Mouse (Mus musculus): ENCODE data around the gene Mrpl9. TPM values are rescaled to one million over a fixed set of nuclear protein-coding genes. Genes with fewer than 3 reads are reported as not detected.

The Mrpl9 gene
- total RNA-seq (2021), result 10 to 100 TPM; 46.4 to 84.5 TPM
- polyA plus RNA-seq (2012; rRNA removed), result 16.4 and 18.0 TPM in 2 replicates
- long read RNA-seq, transcript Mrpl9-201 (7 exons, 1,612 nt), result major isoform, 76 of 85 reads
- long read RNA-seq, partial matches to known transcripts, result 4 of 85 reads
- long read RNA-seq, other reads (novel, unspliced or antisense), result 5 of 85 reads

DNA sequence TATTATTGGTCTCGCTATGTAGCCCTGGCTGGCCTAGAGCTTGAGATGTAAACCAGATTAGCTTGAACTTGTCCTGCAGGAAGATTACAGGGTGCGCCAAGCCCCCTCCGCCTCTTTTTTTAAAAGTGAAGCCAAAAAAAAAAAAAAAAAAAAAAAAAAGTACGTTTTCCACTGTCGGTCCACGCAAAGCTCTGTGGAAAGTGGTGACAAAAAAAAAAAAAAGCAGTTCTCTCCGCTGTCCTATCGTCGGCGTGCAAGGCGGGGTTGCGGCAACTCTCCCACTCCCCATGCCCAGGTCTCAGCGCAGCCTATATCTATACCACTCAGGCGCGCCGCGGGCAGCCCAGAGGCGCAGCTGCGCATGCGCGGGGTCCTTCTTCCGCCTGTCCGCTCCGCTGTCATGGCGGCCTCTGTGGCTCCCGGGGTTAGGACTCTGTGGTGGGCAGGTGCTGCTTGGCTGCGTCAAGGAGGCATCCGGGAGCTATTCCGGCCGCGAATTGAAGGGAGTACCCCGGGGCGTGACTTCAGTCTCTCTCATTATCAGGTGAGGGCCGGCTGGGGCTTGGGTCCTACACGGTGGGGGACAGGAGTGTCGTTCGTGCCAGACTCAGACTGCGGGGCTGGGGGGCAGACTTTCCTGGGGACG lies at the start of gene Mrpl9:
Gene Mrpl9, plus strand, starts transcription at position 368 of the 646 bp plus-strand sequence.
- DNase-seq, result peak; percentile 95

DNA sequence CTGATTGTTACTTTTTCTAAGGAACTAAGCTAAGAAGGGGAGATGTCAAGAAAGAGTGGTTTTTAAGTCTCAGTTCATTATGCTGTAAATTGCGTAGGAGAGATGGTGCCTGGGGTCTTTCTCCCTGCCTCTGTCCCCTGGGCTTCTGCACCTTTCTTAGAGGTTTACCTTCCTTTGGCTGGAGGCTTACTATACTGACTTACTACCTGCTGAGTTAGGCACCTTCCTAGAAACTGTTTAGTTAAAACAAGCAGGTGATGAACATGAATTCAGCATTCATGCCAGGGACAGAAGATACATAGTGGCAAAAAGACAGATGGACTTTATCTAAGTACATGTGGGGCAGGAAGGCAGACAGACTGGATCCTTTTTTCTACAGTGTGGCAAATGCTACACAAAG lies 46.8 kb upstream of the Mrpl9 start:
- DNase-seq, result no peak

GRCm38 (mm10) chr3:94396851-94397250 lies 46.3 kb upstream of the Mrpl9 start:
- no peak for DNase-seq

- no peak for DNase-seq
Observed at GRCm38 (mm10) chr3:94398217-94398616, 44.9 kb upstream of the Mrpl9 start, which contains the start of gene Lingo4. TSS of gene Lingo4 (plus strand) at chr3:94398517.

DNA sequence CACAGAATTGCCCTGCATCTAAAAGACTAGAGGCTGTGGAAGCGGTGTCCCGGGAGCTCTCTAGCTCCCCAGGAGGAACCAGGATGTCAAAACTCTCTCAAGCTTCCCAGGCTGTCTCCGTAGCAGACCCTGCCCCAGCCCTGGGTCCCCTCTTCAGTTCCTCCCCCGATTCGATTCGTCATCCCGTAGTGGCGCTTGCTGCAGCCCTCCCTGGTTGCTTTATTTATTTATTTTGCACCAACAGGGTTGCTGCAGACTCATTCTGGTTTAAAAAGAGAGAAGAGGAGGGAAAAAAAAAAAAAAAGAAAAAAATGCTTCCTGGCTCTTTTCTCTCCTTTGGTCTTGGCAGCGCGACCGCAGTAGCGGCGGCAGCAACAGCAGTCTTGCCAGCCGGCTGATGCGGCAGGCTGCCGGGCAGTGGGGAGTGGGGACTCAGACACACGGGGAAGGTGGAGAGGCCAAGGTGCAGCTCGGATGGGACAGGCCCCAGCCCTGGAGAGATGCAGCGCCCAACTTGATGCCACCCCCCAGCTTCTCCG lies 44.1 kb upstream of the Mrpl9 start:
- DNase-seq, result peak; percentile 48

DNA sequence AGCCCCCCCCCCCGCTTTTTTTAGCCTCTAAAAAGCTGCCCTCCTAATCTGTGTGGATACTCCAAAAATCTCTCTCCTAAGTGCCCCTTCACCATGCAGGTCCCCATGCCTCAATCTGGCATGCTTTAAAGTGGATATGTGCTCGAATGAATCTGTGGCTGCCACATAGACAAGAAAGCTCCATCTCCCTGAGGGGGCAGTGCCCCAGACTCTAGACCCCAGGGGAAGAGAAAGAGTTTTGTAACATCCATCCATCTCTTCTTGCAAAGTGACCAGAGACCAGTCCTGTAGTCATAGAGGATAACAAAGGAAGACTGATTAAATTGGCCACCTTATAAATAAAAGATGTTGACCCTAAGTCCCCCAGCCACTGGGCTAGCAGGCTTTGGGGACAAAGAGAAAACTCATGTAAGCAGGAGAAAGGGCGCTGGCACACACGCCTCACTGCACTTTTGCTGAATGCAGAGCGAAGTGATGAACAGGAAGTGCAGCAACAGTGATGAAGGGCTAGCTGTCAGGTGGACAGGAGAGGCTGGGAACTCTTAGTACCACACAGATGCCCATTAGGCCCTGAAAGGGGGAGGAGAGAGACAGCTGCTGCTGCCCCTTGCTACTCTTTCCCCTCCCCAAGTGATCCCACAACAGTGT lies 43.3 kb upstream of the Mrpl9 start:
- DNase-seq, result no peak

GRCm38 (mm10) chr3:94402451-94402850 lies 40.7 kb upstream of the Mrpl9 start:
- no peak for DNase-seq

- DNase-seq, result no peak
Observed at GRCm38 (mm10) chr3:94404366-94405054, 38.6 kb upstream of the Mrpl9 start.

DNA sequence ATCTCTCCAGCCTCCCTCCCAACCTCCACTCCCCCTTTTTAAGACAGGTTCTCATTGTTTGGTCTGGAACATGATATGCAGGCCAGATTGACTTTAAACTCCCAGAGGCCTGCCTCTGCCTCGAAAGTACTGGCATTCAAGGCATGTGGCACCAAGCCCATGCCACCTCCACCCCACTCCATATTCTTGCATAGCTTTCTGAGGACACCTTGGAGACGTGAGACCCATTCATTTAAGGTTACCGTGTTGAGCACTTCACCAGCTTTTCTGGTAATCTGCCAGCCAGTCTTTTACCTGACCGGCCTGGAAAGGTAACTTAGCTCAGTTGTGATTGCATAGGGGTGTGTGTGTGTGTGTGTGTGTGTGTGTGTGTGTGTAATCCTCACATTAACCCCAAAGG lies 37.6 kb upstream of the Mrpl9 start:
- DNase-seq, result no peak

GRCm38 (mm10) chr3:94412530-94412929 lies 30.6 kb upstream of the Mrpl9 start:
- no peak for DNase-seq

- peak; percentile 97 for DNase-seq
Observed at GRCm38 (mm10) chr3:94413031-94413679, 30.0 kb upstream of the Mrpl9 start, which contains the start of gene Tdrkh. TSS of gene Tdrkh (plus strand) at chr3:94413273.

GRCm38 (mm10) chr3:94430980-94431379 lies 12.1 kb upstream of the Mrpl9 start:
- DNase-seq, result no peak

DNA sequence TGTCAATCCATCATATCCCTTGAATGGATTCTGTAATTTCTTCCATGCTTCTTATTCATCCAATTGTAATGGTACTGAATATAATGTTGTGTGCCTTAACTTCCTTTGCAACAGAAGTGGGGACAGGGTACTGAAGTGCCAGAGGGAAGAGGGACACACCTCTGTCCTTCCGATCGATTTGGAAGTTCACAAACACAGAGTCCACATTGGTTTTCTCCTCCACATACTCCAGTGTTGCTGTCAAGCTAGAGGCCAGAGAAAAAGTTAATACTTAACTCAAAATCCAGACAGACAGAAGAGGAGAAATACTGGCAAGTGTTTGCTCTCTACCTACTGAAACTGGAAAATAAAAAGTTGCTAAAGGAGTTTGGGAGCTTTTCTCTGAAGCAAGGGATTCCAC lies 8.8 kb upstream of the Mrpl9 start:
- no peak for DNase-seq

DNA sequence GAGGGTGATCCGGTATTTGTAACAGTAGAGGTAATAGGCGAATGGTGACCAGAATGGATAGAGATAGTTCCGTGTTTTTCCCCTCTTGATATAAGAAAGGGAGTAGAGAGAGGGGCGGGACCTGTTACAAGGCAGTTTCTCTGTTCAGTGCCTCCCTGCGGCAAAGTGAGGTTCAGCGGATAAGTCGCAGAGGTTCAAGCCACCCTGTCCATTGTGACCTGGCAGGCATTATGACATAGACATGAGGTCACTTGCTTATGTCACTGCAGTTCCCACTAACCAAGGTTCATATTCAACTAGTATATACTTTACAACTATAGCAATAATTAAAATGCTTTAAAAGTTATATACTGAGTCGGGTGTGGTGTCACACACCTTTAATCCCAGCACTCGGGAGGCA lies 6.7 kb upstream of the Mrpl9 start:
- DNase-seq, result no peak

- no peak for DNase-seq
Observed at GRCm38 (mm10) chr3:94441182-94441581, 1.9 kb upstream of the Mrpl9 start.

GRCm38 (mm10) chr3:94443597-94443964 lies 463 bp downstream of the Mrpl9 start, which contains the start of gene Oaz3:
TSS of gene Oaz3 (minus strand) at chr3:94443915.
- DNase-seq, result no peak

GRCm38 (mm10) chr3:94449377-94449776 lies 6.3 kb downstream of the Mrpl9 start:
- DNase-seq, result no peak

GRCm38 (mm10) chr3:94456529-94457000 lies 13.4 kb downstream of the Mrpl9 start:
- peak; percentile 89 for DNase-seq

DNA sequence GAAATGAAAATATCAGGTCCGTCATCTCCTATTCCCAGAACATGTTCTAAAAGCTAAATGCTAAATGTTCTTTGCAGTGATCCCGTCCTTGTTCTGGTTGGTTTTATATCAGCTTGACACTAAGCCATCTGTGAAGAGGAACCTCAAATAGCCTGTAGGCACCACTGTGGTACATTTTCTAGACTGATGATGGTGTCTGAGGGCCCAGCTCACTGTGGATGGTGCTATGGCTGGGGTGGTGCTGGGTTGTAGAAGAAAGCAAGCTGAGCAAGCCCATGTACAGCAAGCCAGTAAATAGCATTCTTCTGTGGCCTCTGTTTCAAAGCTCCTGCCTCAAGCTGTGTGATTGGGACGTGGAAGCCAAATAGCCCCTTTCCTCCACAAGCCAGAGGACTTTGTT lies 13.9 kb downstream of the Mrpl9 start:
- DNase-seq, result no peak

DNA sequence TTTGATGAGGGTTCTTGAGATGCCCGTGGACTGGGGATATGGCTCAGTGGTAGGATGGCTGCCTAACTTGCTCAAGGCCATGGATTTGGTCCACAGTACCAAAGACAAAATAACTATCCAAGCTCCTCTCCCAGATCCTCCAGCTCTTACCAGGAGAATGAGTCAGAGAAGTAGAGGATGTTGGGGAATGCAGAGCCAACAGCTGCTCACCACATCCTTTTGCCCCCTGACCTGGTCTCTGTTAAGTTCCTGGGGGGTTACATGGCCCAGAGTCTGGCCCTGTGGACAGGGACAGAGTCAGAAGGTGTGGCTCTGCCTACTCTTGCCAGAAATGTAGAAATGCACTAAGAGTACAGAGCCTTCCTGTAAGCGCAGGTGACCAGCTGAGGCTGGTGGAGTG lies 16.7 kb downstream of the Mrpl9 start:
- DNase-seq, result no peak

- DNase-seq, result no peak
Observed at GRCm38 (mm10) chr3:94463926-94464578, 20.9 kb downstream of the Mrpl9 start.
